Mouse (Mus musculus) MEL (cell line): ENCODE data around the gene Exd2.

ENCODE experiments used
- CHD1 ChIP-seq: IDR thresholded peaks from 2 replicates; pipeline ENCODE4 v1.6.1; 2012; ENCODE audit warnings: low read depth, mild to moderate bottlenecking, inconsistent platforms, low read length, improper control_type of control experiment
- CTCF ChIP-seq, 3 experiments: IDR thresholded peaks in 2 of 3; conservative IDR thresholded peaks in 1 of 3; 2 replicates each; pipeline ENCODE4 v1.5.1; 2011 to 2012; ENCODE audit warnings: low read length in 3 of 3, low read depth in 2 of 3, mild to moderate bottlenecking in 2 of 3, improper control_type of control experiment in 1 of 3, inconsistent platforms in 1 of 3, mixed read lengths in 1 of 3, moderate library complexity in 1 of 3; ENCODE audit not compliant: control insufficient read depth in 1 of 3, insufficient read depth in 1 of 3, poor library complexity in 1 of 3, severe bottlenecking in 1 of 3
- ETS1 ChIP-seq: IDR thresholded peaks from 2 replicates; pipeline ENCODE4 v1.6.1; 2012; ENCODE audit warnings: low read depth, mild to moderate bottlenecking, inconsistent platforms, low read length, improper control_type of control experiment, moderate library complexity
- GATA1 ChIP-seq: IDR thresholded peaks from 2 replicates; pipeline ENCODE4 v1.6.1; 2011; ENCODE audit warnings: low read depth, low read length, improper control_type of control experiment
- JUND ChIP-seq: IDR thresholded peaks from 2 replicates; pipeline ENCODE4 v1.6.1; 2011; ENCODE audit warnings: low read depth, mild to moderate bottlenecking, improper control_type of control experiment, low read length
- MAX ChIP-seq: IDR thresholded peaks from 2 replicates; pipeline ENCODE4 v1.6.1; 2011; ENCODE audit warnings: low read length, improper control_type of control experiment
- POLR2A ChIP-seq, 2 experiments: IDR thresholded peaks; 2 replicates each; pipeline ENCODE4 v1.6.1; 2011 to 2012; ENCODE audit warnings: low read length in 2 of 2, mild to moderate bottlenecking in 2 of 2, control low read depth in 1 of 2, improper control_type of control experiment in 1 of 2, low read depth in 1 of 2, moderate library complexity in 1 of 2; ENCODE audit not compliant: control insufficient read depth in 1 of 2, insufficient read depth in 1 of 2, poor library complexity in 1 of 2
- RAD21 ChIP-seq: IDR thresholded peaks from 2 replicates; pipeline ENCODE4 v1.6.1; 2011; ENCODE audit warnings: mild to moderate bottlenecking, low read depth, low read length, improper control_type of control experiment
- TAL1 ChIP-seq: IDR thresholded peaks from 2 replicates; pipeline ENCODE4 v1.6.1; 2012; ENCODE audit warnings: mild to moderate bottlenecking, inconsistent platforms, low read length, moderate library complexity, mixed read lengths
- ZKSCAN1 ChIP-seq: IDR thresholded peaks from 2 replicates; pipeline ENCODE4 v1.6.1; 2012; ENCODE audit warnings: low read depth, mild to moderate bottlenecking, inconsistent platforms, low read length, improper control_type of control experiment, moderate library complexity

- TF ChIP-seq POLR2A (IDR thresholded peaks at IDR 0.05; ENCODE audit: control insufficient read depth in 1 of 2, insufficient read depth in 1 of 2, low read depth in 1 of 2, low read length in 2 of 2, poor library complexity in 1 of 2): no peak
- no peak for TF ChIP-seq CHD1
- TF ChIP-seq TAL1: no peak
- TF ChIP-seq MAX: no peak
- no peak for TF ChIP-seq GATA1
- no peak for TF ChIP-seq CTCF (IDR thresholded peaks at IDR 0.05 in 2 of 3, conservative IDR thresholded peaks at IDR 0.05 in 1 of 3; ENCODE audit: control insufficient read depth in 1 of 3, insufficient read depth in 1 of 3, low read depth in 2 of 3, low read length in 3 of 3, poor library complexity in 1 of 3, severe bottlenecking in 1 of 3)
- TF ChIP-seq RAD21: no peak
- TF ChIP-seq ZKSCAN1: no peak
- TF ChIP-seq ETS1: no peak
- no peak for TF ChIP-seq JUND
Observed at GRCm38 (mm10) chr12:80444525-80445109, 18.3 kb upstream of the Exd2 start.
